ENCODE assay signal across 16 mouse cellular contexts in genomic region chr13:71631447-71631846, GRCm38 (mm10).
"Had no signal": no experiment of that assay in that cellular context is flagged by ENCODE, and none has a peak within 500 bp of the region (broad histone marks: within the 10 kb centered on the region; RNA-seq: fewer than 3 reads in every experiment).

No protein-coding gene starts in this region.

- H3K27ac ChIP-seq: limb, embryonic 13.5 days; liver, embryonic 14.5 days; neural tube, embryonic 15.5 days had no signal

- H3K4me3 ChIP-seq: limb, embryonic 13.5 days; midbrain, embryonic 10.5 days; myocyte; neural tube, embryonic 15.5 days had no signal

- H3K9ac ChIP-seq: limb, embryonic 13.5 days; liver, embryonic 14.5 days; neural tube, embryonic 15.5 days had no signal

- H3K36me3 ChIP-seq: limb, embryonic 13.5 days; midbrain, embryonic 10.5 days; neural tube, embryonic 15.5 days had no signal

- DNase-seq: kidney, adult 11 months; kidney, adult 9 months; kidney, postnatal 14 days; layer of hippocampus, adult 9-11 months; layer of hippocampus, postnatal 36 days; left cerebral cortex, postnatal 4 days; lung, adult 2 months; lung, postnatal 10 days; lung, postnatal 4 days; thymus, adult 18-20 months; thymus, postnatal 25 days had no signal

- H3K27me3 ChIP-seq: neural tube, embryonic 15.5 days had no signal

- H3K4me2 ChIP-seq: limb, embryonic 13.5 days; neural tube, embryonic 15.5 days had no signal

- H3K4me1 ChIP-seq: neural tube, embryonic 15.5 days had no signal

- H3K9me3 ChIP-seq: limb, embryonic 13.5 days; midbrain, embryonic 10.5 days; neural tube, embryonic 15.5 days had no signal
